ENCODE assay signal across 10 mouse cellular contexts in genomic region chr12:91734246-91735027, GRCm38 (mm10). TPM values are rescaled to one million over a fixed set of nuclear protein-coding genes. Genes with fewer than 3 reads are reported as not detected.
DNase-seq lines count a peak whose midpoint lies in the region; ATAC-seq lines count a peak whose summit lies in the region.
"Had no signal": no experiment of that assay in that cellular context is flagged by ENCODE, and none has a peak within 500 bp of the region (broad histone marks: within the 10 kb centered on the region; RNA-seq: fewer than 3 reads in every experiment).

No protein-coding gene starts in this region.

- H3K4me1 ChIP-seq in heart, embryonic 16.5 days (ENCODE audit: control insufficient read depth, insufficient read depth, low read length): peaks cover 12% of the 10 kb centered on the region
- peaks cover 9% of the 10 kb centered on the region; the same call in 1 of the 2 replicates for H3K4me1 ChIP-seq in kidney, embryonic 16.5 days (ENCODE audit: insufficient read depth, low read length)
- H3K4me1 ChIP-seq: neural tube, embryonic 12.5 days had no signal

- H3K9me3 ChIP-seq in heart, embryonic 16.5 days (replicated peaks; ENCODE audit: control insufficient read depth, low read length): no peaks in the 10 kb centered on the region
- no peaks in the 10 kb centered on the region for H3K9me3 ChIP-seq in kidney, embryonic 16.5 days (ENCODE audit: low read length)
- H3K9me3 ChIP-seq: neural tube, embryonic 12.5 days had no signal

- H3K27me3 ChIP-seq in heart, embryonic 16.5 days (ENCODE audit: control insufficient read depth, insufficient read depth, low read length): no peaks in the 10 kb centered on the region
- H3K27me3 ChIP-seq in kidney, embryonic 16.5 days (ENCODE audit: insufficient read depth, low read length): no peaks in the 10 kb centered on the region
- H3K27me3 ChIP-seq: neural tube, embryonic 12.5 days had no signal

- H3K4me2 ChIP-seq in heart, embryonic 16.5 days (ENCODE audit: low read depth, low read length): no peak overlapping the region
- H3K4me2 ChIP-seq in kidney, embryonic 16.5 days (replicated peaks; ENCODE audit: low read depth, low read length): no peak overlapping the region
- H3K4me2 ChIP-seq: neural tube, embryonic 12.5 days had no signal

- no peak overlapping the region for H3K9ac ChIP-seq in heart, embryonic 16.5 days (ENCODE audit: low read length)
- no peak overlapping the region for H3K9ac ChIP-seq in kidney, embryonic 16.5 days (replicated peaks; ENCODE audit: low read length)
- H3K9ac ChIP-seq: neural tube, embryonic 12.5 days had no signal

- peak overlapping the region; percentile 18 for H3K27ac ChIP-seq in heart, embryonic 16.5 days (ENCODE audit: low read length)
- H3K27ac ChIP-seq in kidney, embryonic 16.5 days (ENCODE audit: low read length): peak overlapping the region; percentile 59
- H3K27ac ChIP-seq: neural tube, embryonic 12.5 days had no signal

- WGBS in heart, embryonic 16.5 days: 32% methylated on average over 15 of the region's 15 CpGs
- WGBS in kidney, embryonic 16.5 days: 46% methylated on average over 15 of the region's 15 CpGs

- DNase-seq in heart, postnatal 4 days: no peak
- DNase-seq in CD4-positive, CD25-positive, alpha-beta regulatory T cell, adult 2 months (ENCODE audit: low read depth, low spot score): peak; percentile 71
- DNase-seq in naive thymus-derived CD4-positive, alpha-beta T cell, adult 2 months (ENCODE audit: low read depth): peak; percentile 72
- DNase-seq in gastrocnemius, adult 8-10 months (ENCODE audit: low spot score in 2 of 2): no peak
- DNase-seq in left cerebral cortex, adult 11 months (ENCODE audit: low spot score): no peak
- no peak for DNase-seq in neural tube, embryonic 10.5 days (ENCODE audit: extremely low spot score, low spot score)
- DNase-seq: cerebellum, adult 9-11 months had no signal

- peak; percentile 41; the same call in 1 of the 2 replicates for ATAC-seq in heart, embryonic 16.5 days (replicated peaks; ENCODE audit: extremely low read depth, insufficient read depth, low FRiP score)
- peak; percentile 85 for ATAC-seq in kidney, embryonic 16.5 days (ENCODE audit: low FRiP score, low TSS enrichment)

- H3K36me3 ChIP-seq in heart, embryonic 16.5 days (ENCODE audit: control insufficient read depth, insufficient read depth): no peaks in the 10 kb centered on the region
- H3K36me3 ChIP-seq in kidney, embryonic 16.5 days (ENCODE audit: insufficient read depth, low read length): peaks cover under 1% of the 10 kb centered on the region; the same call in 1 of the 2 replicates
- H3K36me3 ChIP-seq: neural tube, embryonic 12.5 days had no signal

- no peak overlapping the region for H3K4me3 ChIP-seq in heart, embryonic 16.5 days (ENCODE audit: low read length)
- no peak overlapping the region for H3K4me3 ChIP-seq in kidney, embryonic 16.5 days (ENCODE audit: low read length)
- H3K4me3 ChIP-seq: neural tube, embryonic 12.5 days had no signal

RNA-seq across cellular contexts. Expression of gene Ston2, which starts 53.8 kb away (rescaled TPM):
- 2.9 and 3.7 TPM in 2 replicates for polyA plus RNA-seq in heart, embryonic 16.5 days (2015; fragmentation: Nextera tagmentation; extraction: Ambion mirVana)
- 1 to 10 TPM; 5.2 to 5.4 TPM for total RNA-seq in heart, postnatal 4 days (2021)
- polyA plus RNA-seq in kidney, embryonic 16.5 days (2015; fragmentation: Nextera tagmentation; extraction: Ambion mirVana): 11.0 TPM in 2 replicates
- total RNA-seq in gastrocnemius, adult 8-10 months (2022): 10 to 100 TPM; 51.5 to 79.1 (median 69.6) TPM

Comparison
In these comparisons a context has a peak if more than half of its experiments do, and no peak if none do; other contexts are left out.
1. DNase-seq: peak in CD4-positive, CD25-positive, alpha-beta regulatory T cell, adult 2 months (single experiment) and naive thymus-derived CD4-positive, alpha-beta T cell, adult 2 months (single experiment); none in heart, postnatal 4 days (single experiment), gastrocnemius, adult 8-10 months (0 of 2), left cerebral cortex, adult 11 months (single experiment) and neural tube, embryonic 10.5 days (single experiment).
2. RNA of gene Ston2, which starts 53.8 kb away (total RNA-seq): 51.5 to 79.1 TPM in gastrocnemius, adult 8-10 months; 5.2 to 5.4 TPM in heart, postnatal 4 days; every median in the first group is over 4 times any median in the second.